Mouse (Mus musculus) heart, adult 2 months (tissue): ENCODE measurements around the gene Osbpl5.

ENCODE experiments used
- CTCF ChIP-seq: fragments of 200-600 bp; IDR thresholded peaks from 2 replicates; pipeline ENCODE4 v1.8.1; 2022; ENCODE audit warnings: antibody characterized with exemption, mild to moderate bottlenecking, moderate library complexity
- EP300 ChIP-seq: fragments of 200-500 bp; IDR thresholded peaks from 2 replicates; pipeline ENCODE4 v1.6.1; 2011; ENCODE audit warnings: low read depth, low read length, control low read depth; ENCODE audit not compliant: insufficient read depth
- POLR2A ChIP-seq: fragments of 200-500 bp; IDR thresholded peaks from 2 replicates; pipeline ENCODE4 v1.6.1; 2011; ENCODE audit warnings: mild to moderate bottlenecking, low read depth, low read length, control low read depth; ENCODE audit not compliant: insufficient read depth

DNA sequence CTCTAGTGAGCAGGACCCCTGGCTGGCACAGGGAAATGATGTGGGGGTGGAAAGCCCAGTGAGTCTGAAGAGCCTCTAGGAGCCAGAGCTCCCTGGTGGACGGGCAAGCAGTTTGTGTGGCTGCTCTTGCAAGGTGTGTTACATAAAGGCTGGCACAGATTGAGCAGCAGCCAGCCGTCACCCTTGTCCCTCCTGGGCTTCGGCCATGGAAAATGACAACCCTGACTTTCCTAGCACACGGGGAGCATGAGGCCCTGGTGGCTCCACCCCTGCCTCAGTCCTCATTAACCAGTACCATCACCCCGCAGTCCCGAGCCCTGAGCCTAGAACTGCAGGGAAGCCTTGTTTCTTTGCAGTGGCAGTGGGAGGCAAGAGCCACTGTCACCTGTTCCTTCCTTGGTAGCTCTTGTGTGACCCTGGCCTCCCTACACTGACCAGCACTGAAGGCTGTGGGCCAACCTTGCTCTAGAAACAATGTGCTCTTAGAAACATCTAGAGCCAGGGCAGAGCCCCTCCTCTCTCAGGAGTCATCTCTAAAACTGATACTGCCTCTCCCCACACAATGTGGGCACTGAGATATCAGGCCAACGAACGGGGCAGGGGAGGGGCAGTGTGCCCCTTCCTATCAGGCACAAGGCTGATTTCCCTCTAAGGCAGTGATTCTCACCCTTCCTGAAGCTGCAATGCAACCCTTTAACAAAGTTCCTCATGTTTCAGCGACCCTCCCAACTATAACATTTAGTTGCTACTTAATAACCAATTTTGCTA lies 1.2 kb downstream of the Osbpl5 start:
- no peak for TF ChIP-seq POLR2A
- no peak for TF ChIP-seq CTCF
- no peak for TF ChIP-seq EP300
